Mouse (Mus musculus) telencephalon, adult 2 months (tissue): ENCODE measurements around the gene Atp2a3.

Experiments used
- DNase-seq: peaks from one replicate; pipeline ENCODE4 v3.0.0-alpha.2; 2011; ENCODE audit warnings: low read depth, low spot score

Atp2a3 gene

DNA sequence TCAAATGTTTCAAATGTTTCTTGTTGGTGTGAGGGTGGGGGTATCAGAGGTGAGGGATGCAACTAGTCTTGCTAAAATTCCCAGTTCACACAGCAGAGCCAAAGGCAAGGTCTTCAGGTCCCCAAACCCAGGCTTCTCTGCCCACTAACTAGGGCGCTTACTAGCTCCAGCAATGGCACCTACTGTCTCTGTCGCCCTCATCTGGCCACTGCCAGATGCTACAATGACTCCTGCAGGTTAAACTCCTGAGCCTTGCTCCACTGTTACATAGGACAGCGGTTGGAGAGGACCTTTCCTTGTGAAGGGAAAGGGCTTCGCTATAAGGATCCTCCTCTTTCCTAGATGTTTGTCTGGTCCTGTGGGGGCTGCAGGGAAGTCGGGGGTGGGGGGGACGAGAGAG is 40.1 kb downstream of the Atp2a3 start:
- no peak for DNase-seq

- no peak for DNase-seq
Observed at GRCm38 (mm10) chr11:73006377-73006776, 45.4 kb downstream of the Atp2a3 start.

GRCm38 (mm10) chr11:73007113-73007512 is 46.1 kb downstream of the Atp2a3 start:
- DNase-seq: no peak

DNA sequence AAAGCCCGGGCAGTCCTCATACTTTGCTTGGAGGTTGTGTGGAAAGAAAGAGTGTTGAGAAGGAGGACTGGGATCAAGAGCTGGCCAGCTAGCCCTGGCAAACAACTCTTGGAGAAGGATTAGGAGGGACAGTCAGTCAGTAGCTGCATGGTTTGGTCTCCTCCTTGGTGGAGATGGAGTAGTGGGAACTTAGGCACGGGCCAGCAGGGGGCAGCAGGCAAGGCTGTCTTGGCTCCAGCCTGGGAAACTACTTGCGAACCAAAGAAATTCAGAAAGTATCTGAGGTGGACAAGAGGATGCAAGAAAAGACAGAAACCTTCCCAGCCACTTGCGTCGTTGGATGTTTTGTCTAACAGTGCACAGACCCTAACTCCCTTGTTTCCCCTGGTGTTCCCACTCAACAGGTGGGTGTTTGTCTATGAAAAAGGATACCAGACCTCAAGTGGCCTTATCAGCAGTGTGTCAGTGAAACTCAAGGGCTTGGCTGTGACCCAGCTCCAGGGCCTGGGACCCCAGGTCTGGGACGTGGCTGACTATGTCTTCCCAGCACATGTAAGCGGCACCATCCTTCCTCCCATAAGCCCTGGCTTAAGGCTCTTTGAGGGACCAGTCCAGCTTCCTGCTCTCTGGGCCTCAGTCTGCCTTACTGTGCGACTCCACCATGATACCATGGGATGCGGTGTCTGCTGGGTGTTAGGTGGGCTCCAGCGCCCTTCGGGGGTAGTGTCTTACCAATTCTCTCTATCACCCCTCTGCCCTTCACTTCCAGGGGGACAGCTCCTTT is 46.9 kb downstream of the Atp2a3 start:
- no peak for DNase-seq

GRCm38 (mm10) chr11:73008826-73009225 is 47.9 kb downstream of the Atp2a3 start:
- DNase-seq: no peak

DNA sequence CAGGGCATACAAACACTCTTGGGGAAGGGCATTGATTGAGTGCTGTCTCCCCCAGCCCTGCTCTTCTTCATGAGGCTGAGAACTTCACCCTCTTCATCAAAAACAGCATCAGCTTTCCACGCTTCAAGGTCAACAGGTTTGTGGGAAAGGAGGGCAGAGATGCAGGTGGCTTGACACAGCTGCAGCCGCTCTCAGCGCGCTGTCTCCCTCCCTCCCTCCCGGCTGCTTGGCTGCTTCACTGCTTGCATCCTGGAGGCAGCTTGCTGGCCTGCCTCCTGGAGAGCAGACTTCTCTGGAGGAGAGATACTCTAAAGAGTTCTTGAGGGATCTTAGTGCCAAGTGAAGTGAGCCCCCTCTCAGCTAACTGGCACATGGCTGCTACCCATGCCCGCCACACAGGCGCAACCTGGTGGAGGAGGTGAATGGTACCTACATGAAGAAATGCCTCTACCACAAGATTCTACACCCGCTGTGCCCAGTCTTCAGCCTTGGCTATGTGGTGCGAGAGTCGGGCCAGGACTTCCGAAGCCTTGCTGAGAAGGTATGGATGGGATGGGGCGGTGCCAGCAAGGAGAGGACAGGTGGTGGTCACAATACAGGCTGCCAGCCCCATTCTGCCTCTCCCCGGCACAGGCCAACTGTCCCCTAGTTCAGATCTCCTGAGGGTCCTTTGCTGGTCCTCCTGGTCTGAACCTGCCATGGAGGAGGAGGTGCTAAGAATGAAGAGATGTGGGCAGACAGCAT is 48.7 kb downstream of the Atp2a3 start:
- no peak for DNase-seq

- DNase-seq: no peak
Observed at GRCm38 (mm10) chr11:73013981-73014380, 53.0 kb downstream of the Atp2a3 start.

DNA sequence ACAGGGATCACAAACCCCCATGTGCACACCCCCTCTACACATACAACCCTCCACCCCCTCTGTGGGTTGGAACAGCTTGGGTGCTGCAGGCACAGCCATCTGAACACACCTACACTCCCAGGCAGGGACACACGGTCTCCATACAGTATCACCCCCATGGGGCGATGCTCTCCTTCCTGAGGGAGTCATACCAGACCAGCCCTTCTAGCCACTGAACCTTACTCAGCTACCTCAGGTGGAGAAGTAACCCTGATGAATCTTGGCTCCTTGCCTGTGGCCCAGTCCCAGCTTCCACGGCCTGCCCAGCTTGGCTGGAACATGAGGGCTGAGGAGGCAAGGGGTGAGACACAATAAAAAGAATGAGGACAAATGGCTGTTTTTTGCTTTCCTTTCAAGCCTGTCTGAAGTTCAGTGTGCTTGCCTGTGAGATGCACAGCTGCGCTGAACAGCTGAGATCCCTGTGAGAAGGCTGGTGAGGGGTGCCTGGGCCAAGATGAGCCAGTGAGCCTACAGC is 53.9 kb downstream of the Atp2a3 start:
- no peak for DNase-seq

- DNase-seq: no peak
Observed at GRCm38 (mm10) chr11:73015391-73016102, 54.6 kb downstream of the Atp2a3 start.

GRCm38 (mm10) chr11:73016103-73016420 is 55.1 kb downstream of the Atp2a3 start:
- DNase-seq: no peak

DNA sequence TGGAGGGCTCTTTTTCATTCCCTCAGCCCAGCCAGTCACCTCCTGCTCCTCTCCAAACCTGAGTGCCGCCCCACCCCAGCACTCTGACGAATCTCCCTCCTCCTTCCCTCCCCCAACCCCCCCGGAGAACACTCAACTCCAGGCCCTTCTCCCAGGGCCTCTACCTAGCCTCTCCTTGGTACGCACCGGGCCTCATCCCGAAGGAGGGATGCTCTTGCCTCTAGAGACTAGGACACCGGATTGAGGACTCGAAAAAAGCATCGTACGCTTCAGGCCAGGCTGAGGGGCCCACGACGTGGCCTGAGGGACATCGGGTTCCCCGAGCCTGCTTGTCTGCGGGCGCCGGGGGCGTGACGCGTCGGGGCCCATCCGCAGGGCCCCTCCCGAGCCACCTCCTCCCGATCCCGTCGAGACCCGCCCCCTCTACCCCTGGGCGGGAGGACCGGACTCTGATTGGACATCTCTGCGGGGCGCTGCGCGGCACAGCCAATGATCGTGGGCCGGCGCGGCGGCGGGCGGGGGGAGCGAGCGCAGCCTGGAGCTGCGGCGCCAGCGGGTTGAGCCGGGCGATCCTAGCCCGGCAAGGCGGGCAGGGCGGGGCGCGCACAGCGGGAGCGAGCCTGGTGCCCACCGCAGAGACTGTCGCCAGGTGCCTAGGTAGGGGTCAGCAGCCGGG is 57.6 kb downstream of the Atp2a3 start, which contains the start of gene Camkk1:
Gene Camkk1, plus strand, starts transcription at position 538 of the 676 bp plus-strand sequence.
- peak; percentile 90 for DNase-seq

DNA sequence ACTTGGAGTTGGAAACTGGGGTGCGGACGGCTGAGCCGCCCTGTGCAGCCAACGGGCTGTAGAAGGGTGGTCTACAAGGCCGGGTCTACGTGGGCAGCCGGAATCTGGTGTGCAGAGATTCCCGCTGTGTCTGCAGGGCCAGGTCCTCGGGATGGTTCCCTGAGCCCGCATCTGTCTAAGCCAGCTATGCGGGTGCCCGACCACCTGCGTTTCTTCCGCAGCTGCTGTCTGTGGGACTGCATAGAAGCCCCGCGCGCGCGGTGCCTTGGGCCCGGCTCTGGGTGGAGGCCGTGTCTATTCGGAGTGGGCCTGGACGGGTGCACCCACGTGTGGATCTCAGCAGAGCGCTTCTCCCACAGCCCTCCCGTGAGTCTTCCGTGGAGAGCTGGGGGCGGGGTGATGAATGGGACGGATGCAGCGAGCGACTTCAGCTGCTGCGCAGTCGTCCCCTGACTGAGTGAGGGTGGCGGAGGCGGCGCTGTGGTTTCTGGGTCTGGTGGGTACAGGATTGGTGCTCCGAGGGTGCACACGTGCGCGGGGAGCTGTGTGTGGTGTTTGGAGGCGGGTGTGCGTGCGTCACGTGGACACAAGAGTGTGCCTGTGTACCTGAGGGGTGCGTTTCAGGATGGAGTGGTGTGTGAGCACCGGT is 58.3 kb downstream of the Atp2a3 start:
- no peak for DNase-seq

DNA sequence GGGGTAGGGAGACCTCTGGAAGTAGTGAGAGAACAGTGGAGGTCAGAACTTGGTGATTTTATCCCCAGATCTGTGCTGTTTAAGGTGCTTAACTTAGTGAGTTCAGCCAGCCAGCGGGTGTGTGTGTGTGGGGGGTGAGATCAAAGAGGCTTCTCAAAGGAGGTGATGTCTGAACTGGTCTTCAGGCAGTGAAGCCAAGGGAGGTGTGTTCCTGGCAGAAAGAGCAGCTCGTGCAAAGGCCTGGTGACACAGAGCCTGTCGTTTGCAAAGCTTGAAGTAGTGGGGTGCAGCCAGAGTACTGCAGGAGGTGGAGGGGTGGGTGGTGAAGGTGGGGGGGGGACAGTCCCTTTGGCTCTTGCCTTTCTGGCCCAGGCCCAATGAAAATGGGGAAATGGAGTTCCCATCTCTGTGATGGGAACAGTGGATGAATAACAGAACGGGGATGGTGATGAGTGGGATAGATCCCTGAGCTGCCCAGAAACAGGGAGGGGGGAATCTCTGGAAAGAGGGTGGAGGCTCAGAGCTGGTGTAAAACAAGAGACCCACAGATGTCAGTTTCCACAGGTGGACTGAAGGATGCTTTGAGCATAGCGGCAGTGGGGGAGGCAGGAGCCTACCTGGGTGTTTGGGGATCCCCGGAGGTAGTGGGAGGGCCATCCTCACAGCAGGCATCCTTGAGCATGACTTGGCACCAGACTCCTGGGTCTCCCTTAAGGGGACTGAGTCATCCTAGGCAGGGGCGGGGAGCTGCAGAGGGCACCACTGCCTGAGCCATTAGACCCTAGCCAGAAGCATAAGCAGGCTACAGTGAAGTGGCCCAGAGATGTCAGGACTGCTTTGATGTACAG is 60.2 kb downstream of the Atp2a3 start:
- DNase-seq: no peak

DNA sequence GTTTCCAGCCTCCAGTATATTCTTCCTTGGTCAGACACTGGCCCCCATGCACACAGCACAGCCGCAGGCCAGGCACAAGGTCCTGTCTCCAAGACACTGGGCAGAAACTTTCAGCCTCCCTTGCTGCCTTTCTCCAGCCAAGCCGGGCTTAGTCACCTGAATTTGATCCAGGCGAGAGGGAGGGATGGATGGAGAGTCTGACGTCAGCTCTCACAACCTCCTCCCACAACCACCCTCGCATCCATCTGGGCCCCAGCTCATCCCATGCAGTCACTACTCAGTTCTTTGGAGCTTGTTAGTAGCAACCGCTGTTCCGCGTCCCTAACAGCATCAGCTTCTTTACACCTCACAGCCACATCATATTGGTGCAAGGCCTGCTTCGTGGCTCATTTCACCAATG is 62.1 kb downstream of the Atp2a3 start:
- DNase-seq: peak; percentile 95

DNA sequence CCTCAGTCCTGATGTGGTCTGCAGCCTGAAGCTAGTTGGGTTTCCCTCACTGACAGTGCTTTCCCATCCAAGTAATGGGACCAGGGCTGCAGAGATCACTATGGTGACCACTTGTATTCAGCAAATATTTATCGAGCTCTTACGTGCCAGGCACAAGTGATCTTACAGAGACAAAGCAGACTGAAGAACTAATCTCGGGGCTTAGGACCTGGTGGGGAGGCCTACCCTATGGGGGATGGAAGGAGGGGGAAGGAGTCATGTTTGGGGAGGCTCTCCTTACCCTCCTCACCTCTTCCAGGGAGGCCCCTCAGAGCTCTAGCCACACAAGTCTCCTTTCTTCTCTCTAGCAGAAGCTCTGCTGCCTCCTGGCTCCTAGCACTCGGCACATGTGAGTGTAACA is 62.9 kb downstream of the Atp2a3 start:
- no peak for DNase-seq

DNA sequence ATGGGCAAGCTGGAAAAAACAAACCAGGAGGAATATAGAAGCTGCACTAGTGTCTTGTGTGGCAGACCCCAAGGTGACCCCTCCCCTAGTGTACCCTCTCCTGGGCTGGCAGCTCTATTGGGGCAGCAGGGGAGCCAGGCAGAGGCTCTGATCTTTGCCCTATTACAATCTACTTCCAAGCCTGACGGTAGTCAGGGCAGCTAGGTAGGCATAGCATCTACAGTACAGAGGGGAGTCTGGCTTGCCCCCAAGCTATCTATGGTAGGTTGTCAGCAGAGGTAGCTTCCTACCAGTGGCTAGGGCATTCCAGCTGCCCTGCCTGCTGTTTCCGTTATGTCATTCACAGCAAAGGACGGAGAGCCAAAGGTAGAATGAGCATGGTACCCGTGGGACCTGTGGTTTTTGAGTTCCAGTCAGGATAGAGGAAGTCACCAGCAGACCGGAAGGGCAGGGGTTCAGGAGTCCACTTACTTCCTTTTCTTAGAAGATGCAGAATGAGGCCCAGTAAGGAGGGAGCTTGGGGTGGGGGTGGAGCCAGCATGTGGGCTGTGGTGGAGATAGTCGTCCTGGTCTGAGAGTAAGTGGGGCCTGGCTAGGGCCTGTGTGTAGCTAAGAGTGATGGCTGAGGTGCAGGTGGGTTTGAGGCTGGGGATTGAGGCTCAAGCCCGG is 63.4 kb downstream of the Atp2a3 start:
- DNase-seq: no peak

DNA sequence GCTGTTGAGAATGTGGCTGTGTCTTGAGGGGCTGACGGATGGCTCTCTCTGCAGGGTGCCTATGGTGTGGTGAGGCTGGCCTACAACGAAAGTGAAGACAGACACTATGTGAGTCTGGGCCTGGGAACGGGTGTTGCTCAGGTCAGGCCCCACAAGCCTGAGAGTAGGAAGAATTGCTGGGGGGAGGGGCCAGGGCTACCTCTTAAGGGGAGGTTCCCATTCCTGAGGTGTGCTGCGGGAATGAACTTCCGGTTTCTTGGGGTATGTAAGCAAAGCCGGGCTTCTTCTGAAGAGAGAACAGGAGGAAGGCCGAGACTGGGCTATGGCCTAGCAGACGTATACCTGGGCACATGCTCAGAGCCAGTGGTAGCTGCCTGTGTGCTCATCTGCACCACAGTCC is 66.0 kb downstream of the Atp2a3 start:
- no peak for DNase-seq

DNA sequence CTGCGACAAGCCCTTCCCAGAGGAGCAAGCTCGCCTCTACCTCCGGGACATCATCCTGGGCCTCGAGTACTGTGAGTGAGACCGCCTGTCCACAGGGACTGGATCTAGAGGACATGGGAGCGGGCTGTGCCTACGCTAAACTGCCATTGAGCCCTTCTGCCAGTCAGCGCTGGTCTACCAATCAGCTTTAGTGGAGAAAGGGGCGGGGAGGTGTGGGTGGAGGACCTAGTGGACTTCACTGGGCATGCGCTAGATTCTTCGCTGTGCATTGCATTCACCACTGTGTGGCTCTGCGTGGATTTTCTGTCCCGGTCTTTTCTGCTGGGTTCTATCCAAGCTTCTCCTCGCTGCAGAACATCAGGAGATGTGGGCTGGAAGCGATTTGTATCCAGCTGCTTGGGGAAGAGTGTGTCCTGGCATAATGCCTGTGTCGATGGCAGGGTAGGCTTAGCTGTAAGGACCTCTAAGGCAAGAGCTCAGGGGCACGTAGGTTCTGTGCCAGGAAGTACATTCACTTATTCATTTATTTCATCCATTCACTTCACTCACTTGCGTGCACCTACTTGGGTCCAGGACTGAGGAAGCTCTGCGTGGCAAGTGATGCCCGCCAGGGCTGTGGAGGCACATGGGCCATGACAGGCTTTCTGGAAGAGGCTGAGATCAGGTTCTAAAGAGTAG is 70.0 kb downstream of the Atp2a3 start:
- peak; percentile 91 for DNase-seq

DNA sequence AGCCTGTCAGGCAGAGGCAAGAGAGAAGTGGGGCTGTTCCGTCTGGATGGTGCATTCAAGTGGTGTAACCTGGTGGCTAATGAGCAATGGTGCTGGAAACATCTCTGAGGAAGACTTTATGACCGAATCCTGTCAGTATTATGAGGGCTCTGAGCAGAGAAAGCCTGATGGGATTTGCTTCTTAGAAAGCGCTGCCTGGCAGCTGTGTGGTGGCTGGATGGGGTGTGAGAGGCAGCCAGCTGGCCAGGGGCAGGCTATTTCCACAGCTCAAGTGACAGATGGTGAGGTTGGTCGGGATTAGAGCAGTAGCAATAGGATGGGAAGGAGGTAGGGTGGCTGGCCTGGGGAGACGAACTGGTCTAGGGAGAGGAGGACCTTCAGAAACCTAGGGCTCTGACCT is 70.6 kb downstream of the Atp2a3 start:
- DNase-seq: no peak
